Mouse (Mus musculus) limb, embryonic 14.5 days (tissue): ENCODE results near the gene Plxnc1. TPM values are rescaled to one million over a fixed set of nuclear protein-coding genes. Genes with fewer than 3 reads are reported as not detected.

Experiments used
- ATAC-seq: fragments of 200-750 bp; cut with Nextera tagmentation; 2 replicates; pipeline ENCODE4 v1.8.0; 2017; ENCODE audit warnings: low read depth, moderate number of reproducible peaks, moderate TSS enrichment; ENCODE audit not compliant: low FRiP score
- DNase-seq: peaks from one replicate; pipeline ENCODE4 v3.0.0-alpha.2; 2015; ENCODE audit warnings: low spot score
- H3K27ac ChIP-seq: fragments of 300-500 bp; sonication (generic); replicated peaks from 2 replicates; pipeline ENCODE4 v1.5.1; 2014; ENCODE audit warnings: low read depth, mild to moderate bottlenecking, low read length, moderate library complexity, mixed read lengths
- H3K27me3 ChIP-seq: fragments of 300-500 bp; sonication (generic); 2 replicates; pipeline ENCODE4 v1.6.1; 2014; ENCODE audit warnings: low read length, mixed read lengths; ENCODE audit not compliant: control insufficient read depth, insufficient read depth
- H3K36me3 ChIP-seq: fragments of 300-500 bp; sonication (generic); 2 replicates; pipeline ENCODE4 v1.6.1; 2014; ENCODE audit warnings: mild to moderate bottlenecking, low read length, moderate library complexity, mixed read lengths; ENCODE audit not compliant: control insufficient read depth, insufficient read depth
- H3K4me1 ChIP-seq: fragments of 300-500 bp; sonication (generic); 2 replicates; pipeline ENCODE4 v1.6.1; 2014; ENCODE audit warnings: antibody characterized with exemption, low read length, mixed read lengths; ENCODE audit not compliant: control insufficient read depth, insufficient read depth
- H3K4me2 ChIP-seq: fragments of 300-500 bp; sonication (generic); replicated peaks from 2 replicates; pipeline ENCODE4 v1.6.1; 2014; ENCODE audit warnings: low read depth, mild to moderate bottlenecking, low read length, moderate library complexity; ENCODE audit not compliant: severe bottlenecking
- H3K4me3 ChIP-seq: fragments of 300-500 bp; sonication (generic); replicated peaks from 2 replicates; pipeline ENCODE4 v1.5.1; 2014; ENCODE audit warnings: low read length
- H3K9ac ChIP-seq: fragments of 300-500 bp; sonication (generic); 2 replicates; pipeline ENCODE4 v1.6.1; 2014; ENCODE audit warnings: mild to moderate bottlenecking, low read depth, low read length, moderate library complexity; ENCODE audit not compliant: severe bottlenecking
- H3K9me3 ChIP-seq: fragments of 300-500 bp; sonication (generic); 2 replicates; pipeline ENCODE4 v1.6.1; 2016; ENCODE audit warnings: low read length; ENCODE audit not compliant: control insufficient read depth
- POLR2A ChIP-seq: fragments of 200-500 bp; IDR thresholded peaks from 2 replicates; pipeline ENCODE4 v1.8.0; 2012; ENCODE audit warnings: inconsistent platforms, mild to moderate bottlenecking, moderate library complexity, borderline replicate concordance; ENCODE audit not compliant: insufficient read depth, insufficient read length; ENCODE audit errors: extremely low read depth
- WGBS: fragments of 180-500 bp; shearing (Covaris S2); extraction: QIAGEN DNeasy Blood & Tissue Kit; methylation state at CpG from one replicate; pipeline ENCODE4 v1.1.7; 2014; 5-methylcytosine and 5-hydroxymethylcytosine counted together
- polyA plus RNA-seq, 2 experiments: library from polyadenylated mRNA; depleted of rRNA in 1 of 2; stranded (reverse) in 1 of 2; unstranded in 1 of 2; fragments of >200 nt; fragmentation: Nextera tagmentation in 1 of 2; extraction: Ambion mirVana in 1 of 2; gene quantifications; 2 replicates each; pipeline versions ENCODE4 v1.2.1 to v1.2.3; 2012 to 2014

Plxnc1 gene
- polyA plus RNA-seq, 2 experiments = 3.0 to 4.7 TPM

- no peaks in the 10 kb centered on the region for H3K36me3 ChIP-seq
- no peak for ATAC-seq
- no peak for TF ChIP-seq POLR2A
- 0 out of 2 replicates have a peak, but pooled peaks cover 4% of the 10 kb centered on the region for H3K9me3 ChIP-seq
- H3K27me3 ChIP-seq = no peaks in the 10 kb centered on the region
- 70% methylated on average over 1 of the region's 1 CpGs for WGBS
- H3K4me3 ChIP-seq = no peak overlapping the region
- H3K4me2 ChIP-seq = no peak overlapping the region
- no peak overlapping the region for H3K27ac ChIP-seq
- H3K9ac ChIP-seq = no peak overlapping the region
- DNase-seq = no peak
- H3K4me1 ChIP-seq = no peaks in the 10 kb centered on the region
Measured at GRCm38 (mm10) chr10:94985103-94985502, 40.5 kb upstream of the Plxnc1 start.

- Histone ChIP-seq H3K27me3 (no peaks in the 10 kb centered on the region), H3K36me3 (no peaks in the 10 kb centered on the region), H3K4me2 (no peak overlapping the region), H3K4me3 (no peak overlapping the region), H3K9ac (no peak overlapping the region), H3K4me1 (no peaks in the 10 kb centered on the region), H3K9me3 (0 out of 2 replicates have a peak, but pooled peaks cover 4% of the 10 kb centered on the region), H3K27ac (no peak overlapping the region)
- 81% methylated on average over 8 of the region's 8 CpGs for WGBS
- TF ChIP-seq POLR2A = no peak
- ATAC-seq (no peak), DNase-seq (no peak)
Measured at GRCm38 (mm10) chr10:94982528-94982927, 37.9 kb upstream of the Plxnc1 start.

GRCm38 (mm10) chr10:94981466-94982138 is 37.0 kb upstream of the Plxnc1 start:
- no peak overlapping the region for H3K4me2 ChIP-seq

GRCm38 (mm10) chr10:94978265-94978822 is 33.7 kb upstream of the Plxnc1 start:
- Histone ChIP-seq H3K9me3 (no peaks in the 10 kb centered on the region), H3K27me3 (no peaks in the 10 kb centered on the region), H3K9ac (no peak overlapping the region), H3K4me2 (no peak overlapping the region), H3K4me1 (no peaks in the 10 kb centered on the region), H3K4me3 (no peak overlapping the region), H3K27ac (no peak overlapping the region), H3K36me3 (no peaks in the 10 kb centered on the region)
- no peak for DNase-seq
- no peak for TF ChIP-seq POLR2A
- ATAC-seq = no peak
- WGBS = 56% methylated on average over 5 of the region's 5 CpGs

More at GRCm38 (mm10) chr10:94981466-94982138, 37.0 kb upstream of the Plxnc1 start:
- H3K9ac ChIP-seq = 0 out of 2 replicates have a peak overlapping the region, but pooled peaks have one; percentile 16
- 0 out of 2 replicates have a peak, but pooled peaks cover 4% of the 10 kb centered on the region for H3K9me3 ChIP-seq
- H3K27me3 ChIP-seq = no peaks in the 10 kb centered on the region
- 54% methylated on average over 12 of the region's 12 CpGs for WGBS
- TF ChIP-seq POLR2A = no peak
- ATAC-seq = no peak
- no peak overlapping the region for H3K4me3 ChIP-seq
- no peak for DNase-seq
- no peaks in the 10 kb centered on the region for H3K4me1 ChIP-seq
- H3K36me3 ChIP-seq = no peaks in the 10 kb centered on the region
- no peak overlapping the region for H3K27ac ChIP-seq

- Histone ChIP-seq H3K4me2 (no peak overlapping the region), H3K27me3 (no peaks in the 10 kb centered on the region), H3K4me1 (no peaks in the 10 kb centered on the region), H3K9me3 (no peaks in the 10 kb centered on the region), H3K27ac (no peak overlapping the region), H3K4me3 (no peak overlapping the region), H3K9ac (no peak overlapping the region), H3K36me3 (no peaks in the 10 kb centered on the region)
- no peak for DNase-seq
- no peak for ATAC-seq
- WGBS = 63% methylated on average over 5 of the region's 5 CpGs
- TF ChIP-seq POLR2A = no peak
Measured at GRCm38 (mm10) chr10:94976329-94976728, 31.7 kb upstream of the Plxnc1 start.
